Mouse (Mus musculus) left cerebral cortex, postnatal 14 days (tissue): ENCODE measurements at regions not wholly inside any gene's neighbourhood (a gene's known extent, or its start where the extent isn't known, plus 50 kb on each side); places are given as distances from the start of the nearest gene placed in this dataset.

Experiments
- DNase-seq, 2 experiments: peaks; one replicate each; pipeline ENCODE4 v3.0.0; 2021 to 2022; ENCODE audit warnings: low spot score in 2 of 2, mixed read lengths in 1 of 2
- intact Hi-C: fragments of 180-260 bp; cut with DNase I; formaldehyde crosslinking; loops from one replicate; pipeline ENCODE4 v1.15.1; 2025

DNA sequence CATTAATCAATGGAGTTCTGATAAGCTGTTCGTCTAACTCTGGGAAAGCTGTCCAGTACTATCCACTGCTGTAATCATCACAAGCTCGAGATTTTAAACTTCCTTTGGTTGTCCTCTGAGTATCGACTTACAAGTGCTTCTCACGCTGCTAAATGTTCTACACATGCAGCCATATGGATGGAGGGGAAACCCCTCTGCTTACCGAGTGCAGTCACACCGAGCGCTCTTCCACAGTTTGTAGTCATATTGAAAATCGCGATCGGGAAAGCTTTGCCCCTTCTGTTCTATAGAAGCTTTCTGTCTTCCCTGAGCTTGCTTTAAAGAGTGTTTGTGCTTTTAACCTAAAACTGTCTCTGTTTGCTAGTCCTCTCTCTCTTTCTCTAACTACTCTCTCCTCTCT lies 57.8 kb downstream of the Degs1 start:
- no peak for DNase-seq
- intact Hi-C loops = loop anchor here (5.0 kb wide), 1 partner anchor 302 kb away; no protein-coding TSS in a partner anchor

DNA sequence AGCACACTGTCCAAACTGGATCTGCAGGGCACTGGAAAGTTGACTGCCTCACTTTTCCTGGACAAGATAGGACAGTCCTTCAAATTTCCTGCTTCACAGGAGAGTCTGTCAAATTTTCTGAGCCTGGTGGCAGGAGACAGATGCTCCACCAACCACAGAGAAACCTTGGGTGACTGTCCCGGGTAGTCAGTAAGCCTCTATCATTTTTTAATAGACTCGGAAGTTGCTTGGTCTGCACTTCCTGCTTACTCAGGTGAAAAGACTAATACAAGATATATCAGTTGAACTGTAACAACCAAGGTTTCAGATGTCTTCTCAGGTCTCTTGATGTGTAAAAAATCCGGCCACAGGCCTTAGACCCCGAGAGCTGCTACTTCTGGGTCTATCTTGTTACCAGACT lies 58.8 kb downstream of the Degs1 start:
- intact Hi-C loops = no loop called here
- DNase-seq = no peak
